Comparison of ENCODE assay signal across 9 mouse cellular contexts in the genomic region with DNA sequence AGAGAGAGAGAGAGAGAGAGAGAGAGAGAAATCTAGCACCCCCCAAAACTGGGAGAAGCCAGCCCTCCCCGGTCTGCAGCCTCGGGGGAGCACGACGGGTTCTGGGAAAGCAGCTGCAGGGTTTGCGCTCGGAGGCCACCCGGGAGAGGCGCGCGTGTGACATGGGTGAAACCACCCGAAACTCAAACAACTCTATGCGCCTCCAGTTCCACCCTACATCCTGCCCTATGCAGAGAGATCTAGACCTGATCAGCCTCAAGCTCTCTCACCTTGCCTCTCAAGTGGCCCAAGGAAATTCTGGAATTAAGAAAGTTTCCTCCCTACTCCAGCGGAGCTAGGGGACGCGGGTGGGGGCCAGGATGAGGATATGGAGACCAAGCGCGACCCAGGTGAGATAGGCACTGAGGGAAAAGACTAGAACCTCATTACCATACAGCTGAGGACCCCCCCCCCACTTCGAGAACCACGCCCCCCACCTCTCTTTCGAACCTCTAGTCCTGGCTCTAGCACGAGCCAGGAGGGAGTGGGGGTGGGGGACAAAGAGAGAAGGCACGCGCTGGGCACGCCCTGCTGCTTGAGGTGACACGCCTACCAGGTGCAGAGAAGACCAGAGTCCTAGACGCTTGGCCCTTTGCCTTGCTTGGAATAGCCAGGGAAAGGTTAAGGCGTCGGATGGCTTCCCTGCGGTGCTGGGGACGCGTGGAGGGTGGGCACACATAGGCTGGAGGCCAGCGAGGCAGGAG. TPM values are rescaled to one million over a fixed set of nuclear protein-coding genes. Genes with fewer than 3 reads are reported as not detected.
A peak's percentile ranks its signal among the peaks of the same experiment; 100 is the strongest.
DNase-seq lines count a peak whose midpoint lies in the region; ATAC-seq and TF ChIP-seq lines count a peak whose summit lies in the region.
"Had no signal": no experiment of that assay in that cellular context is flagged by ENCODE, and none has a peak within 500 bp of the region (broad histone marks: within the 10 kb centered on the region; RNA-seq: fewer than 3 reads in every experiment).

No protein-coding gene starts in this region.

- intact Hi-C loops in left cerebral cortex, adult 2 months (cut with DNase I), result no loop called here
- intact Hi-C loops in left cerebral cortex, postnatal 4 days (cut with DNase I), result no loop called here

- DNase-seq in left cerebral cortex, adult 2 months (ENCODE audit: extremely low spot score in 1 of 2, low spot score in 2 of 2), result no peak
- DNase-seq in left cerebral cortex, postnatal 4 days, result no peak
- no peak for DNase-seq in kidney, postnatal 0 days (ENCODE audit: low spot score)
- DNase-seq in midbrain, embryonic 11.5 days (ENCODE audit: low spot score, missing footprints), result no peak
- no peak for DNase-seq in T-cell, adult 2 months (ENCODE audit: low spot score)
- DNase-seq in adrenal gland, adult 18-20 months (ENCODE audit: low spot score in 2 of 2), result no peak
- DNase-seq in ovary, postnatal 10 days (ENCODE audit: low spot score), result no peak

- H3K4me1 ChIP-seq in forebrain, embryonic 15.5 days, result peaks cover 82% of the 10 kb centered on the region
- peaks cover 37% of the 10 kb centered on the region for H3K4me1 ChIP-seq in kidney, postnatal 0 days (replicated peaks; ENCODE audit: insufficient read depth, low read length)
- H3K4me1 ChIP-seq in midbrain, embryonic 11.5 days (ENCODE audit: control insufficient read depth, insufficient read depth, low read length), result peaks cover 50% of the 10 kb centered on the region

- no peaks in the 10 kb centered on the region for H3K9me3 ChIP-seq in forebrain, embryonic 15.5 days
- H3K9me3 ChIP-seq in kidney, postnatal 0 days (replicated peaks; ENCODE audit: low read length), result no peaks in the 10 kb centered on the region
- H3K9me3 ChIP-seq in midbrain, embryonic 11.5 days (ENCODE audit: control insufficient read depth, low read length), result no peaks in the 10 kb centered on the region

- TF ChIP-seq CTCF in left cerebral cortex, adult 2 months (IDR thresholded peaks at IDR 0.05), result no peak
- no peak for TF ChIP-seq CTCF in kidney, postnatal 0 days (IDR thresholded peaks at IDR 0.05; ENCODE audit: low read depth)

- ATAC-seq in forebrain, embryonic 15.5 days (replicated peaks), result no peak
- peak; percentile 19 for ATAC-seq in kidney, postnatal 0 days (replicated peaks; ENCODE audit: low FRiP score, low read depth)
- no peak for ATAC-seq in midbrain, embryonic 11.5 days (ENCODE audit: low FRiP score)

- H3K36me3 ChIP-seq in forebrain, embryonic 15.5 days, result no peaks in the 10 kb centered on the region
- H3K36me3 ChIP-seq in kidney, postnatal 0 days (ENCODE audit: insufficient read depth, low read length), result no peaks in the 10 kb centered on the region
- H3K36me3 ChIP-seq in midbrain, embryonic 11.5 days (ENCODE audit: control insufficient read depth, insufficient read depth, low read length), result no peaks in the 10 kb centered on the region

- 0 out of 2 replicates have a peak overlapping the region, but pooled peaks have one; percentile 24 for H3K9ac ChIP-seq in forebrain, embryonic 15.5 days (replicated peaks)
- 0 out of 2 replicates have a peak overlapping the region, but pooled peaks have one; percentile 9 for H3K9ac ChIP-seq in kidney, postnatal 0 days (ENCODE audit: low read depth, low read length)
- H3K9ac ChIP-seq in midbrain, embryonic 11.5 days (ENCODE audit: low read length), result no peak overlapping the region

- H3K4me3 ChIP-seq in left cerebral cortex, adult 2 months, result peak overlapping the region; percentile 50
- H3K4me3 ChIP-seq in forebrain, embryonic 15.5 days, result peak overlapping the region; percentile 46
- H3K4me3 ChIP-seq in kidney, postnatal 0 days (replicated peaks; ENCODE audit: low read depth, low read length), result peak overlapping the region; percentile 61
- peak overlapping the region; percentile 28; the same call in 1 of the 2 replicates for H3K4me3 ChIP-seq in midbrain, embryonic 11.5 days (ENCODE audit: low read depth, low read length)

- under 1% methylated on average over 32 of the region's 32 CpGs for WGBS in forebrain, embryonic 15.5 days
- WGBS in kidney, postnatal 0 days, result 1% methylated on average over 32 of the region's 32 CpGs
- WGBS in midbrain, embryonic 11.5 days, result under 1% methylated on average over 32 of the region's 32 CpGs

- H3K4me2 ChIP-seq in forebrain, embryonic 15.5 days (replicated peaks), result peak overlapping the region; percentile 68
- H3K4me2 ChIP-seq in kidney, postnatal 0 days (ENCODE audit: low read length), result peak overlapping the region; percentile 91
- H3K4me2 ChIP-seq in midbrain, embryonic 11.5 days, result peak overlapping the region; percentile 53

- H3K27me3 ChIP-seq in forebrain, embryonic 15.5 days, result peaks cover 84% of the 10 kb centered on the region
- H3K27me3 ChIP-seq in kidney, postnatal 0 days (ENCODE audit: insufficient read depth, low read length), result peaks cover 47% of the 10 kb centered on the region
- peaks cover 96% of the 10 kb centered on the region for H3K27me3 ChIP-seq in midbrain, embryonic 11.5 days (ENCODE audit: control insufficient read depth, insufficient read depth, low read length)

- no peak overlapping the region for H3K27ac ChIP-seq in left cerebral cortex, adult 2 months
- no peak overlapping the region for H3K27ac ChIP-seq in forebrain, embryonic 15.5 days (replicated peaks)
- H3K27ac ChIP-seq in kidney, postnatal 0 days, result no peak overlapping the region
- H3K27ac ChIP-seq in midbrain, embryonic 11.5 days (ENCODE audit: low read depth, low read length), result no peak overlapping the region

RNA-seq across cellular contexts. Expression of a gene that starts 0.8 kb away (rescaled TPM):
- total RNA-seq in left cerebral cortex, adult 2 months (2021), result 1 to 10 TPM; 2.3 to 2.4 TPM
- total RNA-seq in left cerebral cortex, postnatal 4 days (2021), result 1 to 10 TPM; 5.3 to 6.8 TPM
- polyA plus RNA-seq in forebrain, embryonic 15.5 days (2015; fragmentation: Nextera tagmentation; extraction: Ambion mirVana), result 4.0 and 4.1 TPM in 2 replicates
- polyA plus RNA-seq in kidney, postnatal 0 days (2015; fragmentation: Nextera tagmentation; extraction: Ambion mirVana), result 7.9 and 8.4 TPM in 2 replicates
- 3.1 and 4.0 TPM in 2 replicates for polyA plus RNA-seq in midbrain, embryonic 11.5 days (2014; fragmentation: Nextera tagmentation; extraction: Ambion mirVana)
- 10 to 100 TPM in 1 of 2 experiments, 1 to 10 TPM in 1; 9.7 to 10.5 TPM for total RNA-seq in adrenal gland, adult 18-20 months (2021)
- total RNA-seq: neutrophil, adult 5-6 weeks had no signal

RNA-seq across cellular contexts. Expression of a gene that starts 26.3 kb away (rescaled TPM):
- total RNA-seq in left cerebral cortex, adult 2 months (2021), result 1 to 10 TPM; 7.5 to 8.7 TPM
- 1 to 10 TPM; 6.7 to 7.7 TPM for total RNA-seq in left cerebral cortex, postnatal 4 days (2021)
- polyA plus RNA-seq in forebrain, embryonic 15.5 days (2015; fragmentation: Nextera tagmentation; extraction: Ambion mirVana), result 5.5 and 5.8 TPM in 2 replicates
- polyA plus RNA-seq in kidney, postnatal 0 days (2015; fragmentation: Nextera tagmentation; extraction: Ambion mirVana), result 0.64 and 0.83 TPM in 2 replicates
- polyA plus RNA-seq in midbrain, embryonic 11.5 days (2014; fragmentation: Nextera tagmentation; extraction: Ambion mirVana), result 0.32 and 0.37 TPM in 2 replicates
- total RNA-seq in adrenal gland, adult 18-20 months (2021), result 10 to 100 TPM in 1 of 2 experiments, 1 to 10 TPM in 1; 3.7 to 13.2 TPM

RNA-seq across cellular contexts. Expression of a gene that starts 36.2 kb away (rescaled TPM):
- total RNA-seq in left cerebral cortex, adult 2 months (2021), result 10 to 100 TPM; 47.2 to 50.8 TPM
- 10 to 100 TPM; 29.3 to 31.3 TPM for total RNA-seq in left cerebral cortex, postnatal 4 days (2021)
- polyA plus RNA-seq in forebrain, embryonic 15.5 days (2015; fragmentation: Nextera tagmentation; extraction: Ambion mirVana), result 30.2 and 31.1 TPM in 2 replicates
- 13.4 and 15.0 TPM in 2 replicates for polyA plus RNA-seq in kidney, postnatal 0 days (2015; fragmentation: Nextera tagmentation; extraction: Ambion mirVana)
- 9.8 and 10.0 TPM in 2 replicates for polyA plus RNA-seq in midbrain, embryonic 11.5 days (2014; fragmentation: Nextera tagmentation; extraction: Ambion mirVana)
- total RNA-seq in adrenal gland, adult 18-20 months (2021), result 10 to 100 TPM; 24.0 TPM

RNA-seq across cellular contexts. Expression of a gene that starts 53.7 kb away (rescaled TPM):
- total RNA-seq in left cerebral cortex, adult 2 months (2021), result 10 to 100 TPM in 1 of 2 experiments, 1 to 10 TPM in 1; 9.8 to 11.1 TPM
- total RNA-seq in left cerebral cortex, postnatal 4 days (2021), result 10 to 100 TPM; 20.4 to 23.9 TPM
- 19.6 and 24.0 TPM in 2 replicates for polyA plus RNA-seq in forebrain, embryonic 15.5 days (2015; fragmentation: Nextera tagmentation; extraction: Ambion mirVana)
- 3.5 and 3.6 TPM in 2 replicates for polyA plus RNA-seq in kidney, postnatal 0 days (2015; fragmentation: Nextera tagmentation; extraction: Ambion mirVana)
- 1.3 and 2.6 TPM in 2 replicates for polyA plus RNA-seq in midbrain, embryonic 11.5 days (2014; fragmentation: Nextera tagmentation; extraction: Ambion mirVana)
- under 1 TPM; 0.17 to 0.74 TPM for total RNA-seq in adrenal gland, adult 18-20 months (2021)
